Mouse (Mus musculus) T-cell, adult 2 months (primary cell): Measurements from ENCODE around the gene Fcrla.

Experiments used
- DNase-seq: peaks from one replicate; pipeline ENCODE4 v3.0.0; 2022; ENCODE audit warnings: low spot score

Gene Fcrla

DNA sequence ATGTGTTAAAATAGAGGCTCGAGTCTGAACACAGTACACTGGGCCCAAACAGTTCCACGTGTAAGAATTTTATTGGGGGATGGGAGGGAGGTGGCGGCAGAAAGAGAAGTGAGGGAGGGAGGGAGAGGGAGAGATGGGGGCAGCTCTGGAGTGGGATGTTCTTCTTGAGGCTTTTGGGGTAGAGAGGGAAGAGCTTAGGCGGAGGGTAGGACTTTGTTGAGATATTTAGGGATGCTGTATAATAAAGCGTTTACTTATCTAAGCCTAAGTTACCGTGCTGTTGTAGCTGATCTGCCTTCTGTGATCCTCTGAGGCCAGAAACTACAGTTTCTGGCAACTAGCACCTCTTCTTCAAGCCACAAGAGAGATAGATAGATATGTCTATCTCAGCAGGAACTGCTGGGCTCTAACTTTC, 41.3 kb downstream of the Fcrla start:
- no peak for DNase-seq

DNA sequence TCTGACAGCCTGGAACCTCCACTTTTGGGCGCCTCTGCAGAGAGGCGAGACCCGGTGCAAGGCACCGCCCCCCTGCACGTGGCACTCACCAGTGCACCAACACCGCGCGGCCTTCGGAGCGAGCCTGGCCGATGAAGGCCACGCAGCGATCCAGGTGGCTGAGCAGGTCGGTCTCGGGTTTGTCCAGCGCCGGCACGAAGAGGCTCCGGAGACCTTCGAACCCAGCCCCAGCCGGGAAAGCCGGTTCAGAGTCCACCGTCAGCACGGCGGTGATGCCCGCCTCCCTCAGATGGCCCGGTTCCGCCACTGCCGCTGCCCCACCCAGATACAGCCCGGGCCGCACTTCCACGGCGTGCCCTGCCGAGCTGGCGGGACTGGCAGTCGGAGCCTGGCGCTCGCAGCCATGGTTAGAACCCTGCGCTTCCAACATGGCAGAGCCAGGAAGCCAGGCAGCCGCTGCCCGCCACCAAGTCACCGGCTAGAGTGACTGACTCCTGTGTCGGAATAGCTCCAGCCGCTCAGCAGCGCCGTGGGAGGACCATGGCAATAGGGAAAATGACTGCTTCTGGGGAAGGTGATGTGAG, 42.3 kb downstream of the Fcrla start, which contains the start of the genes Gm26620 and Dusp12:
Gene Gm26620, plus strand, starts transcription at position 88 of the 584 bp plus-strand sequence.
Gene Dusp12, minus strand, starts transcription at position 563 of the 584 bp plus-strand sequence.
- peak; percentile 87 for DNase-seq

DNA sequence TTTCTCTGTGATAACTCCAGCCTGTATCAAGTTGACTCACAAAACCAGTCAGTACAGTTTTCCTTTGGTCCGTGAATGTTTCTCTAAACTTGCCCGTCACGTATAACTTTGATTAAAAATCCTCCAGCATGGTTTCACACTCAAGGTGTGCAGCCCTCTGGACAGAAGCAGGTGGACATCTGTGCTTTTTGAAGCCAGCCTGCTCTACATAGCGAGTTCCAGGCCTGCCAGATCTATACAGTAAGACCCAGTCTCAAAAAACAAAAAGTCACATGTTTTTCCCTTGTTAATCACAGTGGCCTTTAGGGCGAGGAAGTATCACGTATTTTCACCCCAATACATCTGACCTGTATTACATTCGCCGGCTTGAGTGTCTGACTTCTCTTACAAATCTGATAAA, 43.0 kb downstream of the Fcrla start:
- no peak for DNase-seq

GRCm38 (mm10) chr1:170882915-170883485, 44.4 kb downstream of the Fcrla start:
- no peak for DNase-seq

DNA sequence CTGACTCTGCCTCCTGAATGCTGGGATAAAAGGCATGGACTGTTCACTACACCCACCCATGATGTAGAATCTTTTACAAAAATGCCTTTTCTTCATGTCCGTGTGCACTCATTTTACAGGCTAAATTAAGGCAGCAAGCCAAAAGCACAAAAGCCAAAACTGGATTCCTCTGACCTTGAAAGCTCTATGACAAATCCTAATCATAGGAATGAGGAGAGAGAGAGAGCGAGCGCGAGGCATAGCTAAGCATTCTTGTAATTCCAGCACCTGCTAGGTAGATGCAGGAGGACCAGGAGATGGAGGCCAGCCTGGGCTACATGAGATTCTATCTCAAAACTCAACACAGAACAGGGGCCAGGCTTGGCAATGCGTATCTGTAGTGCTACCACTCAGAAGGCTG, 50.5 kb downstream of the Fcrla start:
- DNase-seq: no peak

DNA sequence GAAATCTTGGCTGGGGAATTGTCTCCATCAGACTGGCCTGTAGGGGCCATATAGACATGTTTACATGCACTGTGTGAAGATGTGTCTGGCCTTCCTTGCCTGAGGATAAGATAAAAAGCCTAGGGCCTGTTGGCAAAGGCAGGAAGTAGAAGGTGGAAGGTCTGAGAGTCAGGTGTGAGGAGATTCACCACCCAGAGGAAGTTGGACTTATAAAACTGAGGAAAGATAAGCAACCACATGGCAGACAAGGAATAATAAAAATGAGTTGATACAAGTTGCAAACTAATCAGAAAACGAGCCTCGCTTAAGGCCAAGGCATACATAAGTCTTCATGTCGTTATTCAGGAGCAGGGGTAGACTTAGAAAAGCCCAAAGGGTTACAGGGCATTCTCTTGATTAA, 51.7 kb downstream of the Fcrla start:
- DNase-seq: no peak

- DNase-seq: no peak
Observed at GRCm38 (mm10) chr1:170871961-170872360, 55.4 kb downstream of the Fcrla start.

- DNase-seq: no peak
Observed at GRCm38 (mm10) chr1:170871402-170871801, 56.0 kb downstream of the Fcrla start.

GRCm38 (mm10) chr1:170868905-170869283, 58.5 kb downstream of the Fcrla start:
- DNase-seq: no peak

- DNase-seq: peak; percentile 11
Observed at GRCm38 (mm10) chr1:170868107-170868904, 59.1 kb downstream of the Fcrla start.

GRCm38 (mm10) chr1:170867691-170868105, 59.7 kb downstream of the Fcrla start, which contains the start of gene Atf6:
Gene Atf6 (minus strand): TSS chr1:170867771.
- peak; percentile 78 for DNase-seq
